Mouse (Mus musculus) lung, postnatal 0 days (tissue): ENCODE measurements around the gene Gpr137.

ENCODE experiments used
- CTCF ChIP-seq: IDR thresholded peaks from 2 replicates; pipeline ENCODE4 v1.5.1; 2016; ENCODE audit warnings: antibody characterized with exemption, mild to moderate bottlenecking
- EP300 ChIP-seq: IDR thresholded peaks from 2 replicates; pipeline ENCODE4 v1.6.1; 2016; ENCODE audit warnings: antibody characterized with exemption, mild to moderate bottlenecking, control low read depth

DNA sequence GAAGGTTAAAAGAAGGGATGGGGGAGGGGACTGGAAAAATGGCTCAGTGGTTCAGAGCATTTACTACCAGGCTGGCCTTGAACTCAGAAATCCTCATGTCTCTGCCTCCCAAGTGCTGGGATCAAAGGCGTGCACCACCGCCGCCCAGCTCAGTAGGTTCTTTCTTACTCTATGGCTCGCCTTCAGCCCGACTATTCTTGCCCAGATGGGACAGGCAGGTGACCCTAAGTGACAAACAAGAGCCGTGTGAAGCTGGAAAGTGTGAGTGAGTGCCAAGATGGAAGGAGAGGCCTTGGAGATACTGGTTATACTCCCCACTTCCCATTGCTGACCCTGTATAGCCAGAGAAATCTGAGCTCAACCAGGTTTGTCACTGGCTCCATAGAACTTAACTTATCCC is 1.4 kb upstream of the Gpr137 start:
- no peak for TF ChIP-seq CTCF
- TF ChIP-seq EP300, result no peak
